Mouse (Mus musculus) E14TG2a.4 (cell line): ENCODE measurements around the gene Ufl1.

ENCODE experiments used
- H3K27me3 ChIP-seq: 2 replicates; pipeline ENCODE4 v1.6.1; 2014; ENCODE audit warnings: low read length, control low read depth; ENCODE audit not compliant: insufficient read depth
- H3K36me3 ChIP-seq: 2 replicates; pipeline ENCODE4 v1.6.1; 2014; ENCODE audit warnings: low read length, control low read depth; ENCODE audit not compliant: insufficient read depth
- H3K4me1 ChIP-seq: replicated peaks from 2 replicates; pipeline ENCODE4 v1.6.1; 2014; ENCODE audit warnings: low read depth, low read length, control low read depth
- H3K4me3 ChIP-seq: replicated peaks from 2 replicates; pipeline ENCODE4 v1.5.1; 2014; ENCODE audit warnings: mild to moderate bottlenecking, low read length
- H3K9me3 ChIP-seq: 2 replicates; pipeline ENCODE4 v1.6.1; 2014; ENCODE audit warnings: low read length, control low read depth
- CTCF ChIP-seq: conservative IDR thresholded peaks from 2 replicates; pipeline ENCODE4 v1.5.1; 2014; ENCODE audit warnings: low read length
- NANOG ChIP-seq: IDR thresholded peaks from 2 replicates; pipeline ENCODE4 v1.6.1; 2014; ENCODE audit warnings: borderline replicate concordance, low read length, mixed read lengths
- POU5F1 ChIP-seq: IDR thresholded peaks from 2 replicates; pipeline ENCODE4 v1.6.1; 2014; ENCODE audit warnings: low read length, borderline replicate concordance

Gene Ufl1

GRCm38 (mm10) chr4:25206166-25206565, 75.5 kb downstream of the Ufl1 start:
- H3K4me3 ChIP-seq = no peak overlapping the region
- H3K36me3 ChIP-seq = no peaks in the 10 kb centered on the region
- no peak for TF ChIP-seq CTCF
- TF ChIP-seq NANOG = no peak
- TF ChIP-seq POU5F1 = no peak
- H3K9me3 ChIP-seq = no peaks in the 10 kb centered on the region
- no peaks in the 10 kb centered on the region for H3K4me1 ChIP-seq
- no peaks in the 10 kb centered on the region for H3K27me3 ChIP-seq
